Mouse (Mus musculus): ENCODE results near the gene Ptprm.

Ptprm gene

GRCm38 (mm10) chr17:67345157-67345556, 9.1 kb downstream of the Ptprm start:
- no peak for DNase-seq (ENCODE audit: low spot score)

GRCm38 (mm10) chr17:67343471-67343870, 10.8 kb downstream of the Ptprm start:
- no peak for DNase-seq (ENCODE audit: low spot score)

GRCm38 (mm10) chr17:67343006-67343405, 11.3 kb downstream of the Ptprm start:
- DNase-seq (ENCODE audit: low spot score): no peak

DNA sequence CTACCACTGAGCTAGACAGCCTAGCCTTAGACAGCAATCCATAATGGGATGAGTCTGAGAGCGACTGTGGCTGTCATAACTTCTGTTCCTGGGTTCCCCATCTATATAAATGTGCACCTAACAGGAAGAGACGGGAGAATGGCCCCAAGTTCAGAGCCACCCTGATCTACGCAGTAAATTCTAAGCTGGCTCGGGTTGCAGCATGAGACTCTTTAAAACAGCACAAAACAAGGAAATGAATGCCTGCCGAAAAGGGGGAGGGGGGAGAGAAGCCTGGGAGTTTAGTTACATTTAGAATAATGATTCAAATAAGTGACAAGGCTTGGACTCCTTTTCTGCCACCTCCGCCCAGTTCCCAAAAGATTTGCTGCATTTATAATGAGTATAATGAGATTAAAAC, 13.9 kb downstream of the Ptprm start:
- DNase-seq (ENCODE audit: low spot score): no peak

GRCm38 (mm10) chr17:67339569-67339968, 14.7 kb downstream of the Ptprm start:
- no peak for DNase-seq (ENCODE audit: low spot score)

GRCm38 (mm10) chr17:67334310-67334709, 19.9 kb downstream of the Ptprm start:
- no peak for DNase-seq (ENCODE audit: low spot score)

- DNase-seq (ENCODE audit: low spot score): no peak
These were observed 24.8 kb downstream of the Ptprm start for GRCm38 (mm10) chr17:67329435-67329834.

DNA sequence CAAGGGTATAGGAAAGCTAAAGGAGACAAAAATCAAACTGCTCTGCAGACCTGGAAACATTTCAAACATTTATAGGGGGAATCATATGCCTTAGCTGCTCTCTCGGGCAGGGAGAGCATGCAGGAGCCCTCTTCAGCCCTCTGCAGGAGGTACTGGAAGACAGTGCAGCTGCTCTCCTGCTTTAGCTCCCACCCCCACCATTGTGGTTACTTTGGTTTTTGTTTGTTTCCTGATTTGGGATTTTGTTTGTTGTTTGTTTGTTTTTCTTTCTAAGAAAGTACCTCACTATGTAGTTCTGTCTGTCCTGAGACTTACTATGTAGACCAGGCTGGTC, 29.8 kb downstream of the Ptprm start:
- no peak for DNase-seq (ENCODE audit: low spot score)

- DNase-seq (ENCODE audit: low spot score): no peak
These were observed 30.3 kb downstream of the Ptprm start for GRCm38 (mm10) chr17:67323777-67324498.

DNA sequence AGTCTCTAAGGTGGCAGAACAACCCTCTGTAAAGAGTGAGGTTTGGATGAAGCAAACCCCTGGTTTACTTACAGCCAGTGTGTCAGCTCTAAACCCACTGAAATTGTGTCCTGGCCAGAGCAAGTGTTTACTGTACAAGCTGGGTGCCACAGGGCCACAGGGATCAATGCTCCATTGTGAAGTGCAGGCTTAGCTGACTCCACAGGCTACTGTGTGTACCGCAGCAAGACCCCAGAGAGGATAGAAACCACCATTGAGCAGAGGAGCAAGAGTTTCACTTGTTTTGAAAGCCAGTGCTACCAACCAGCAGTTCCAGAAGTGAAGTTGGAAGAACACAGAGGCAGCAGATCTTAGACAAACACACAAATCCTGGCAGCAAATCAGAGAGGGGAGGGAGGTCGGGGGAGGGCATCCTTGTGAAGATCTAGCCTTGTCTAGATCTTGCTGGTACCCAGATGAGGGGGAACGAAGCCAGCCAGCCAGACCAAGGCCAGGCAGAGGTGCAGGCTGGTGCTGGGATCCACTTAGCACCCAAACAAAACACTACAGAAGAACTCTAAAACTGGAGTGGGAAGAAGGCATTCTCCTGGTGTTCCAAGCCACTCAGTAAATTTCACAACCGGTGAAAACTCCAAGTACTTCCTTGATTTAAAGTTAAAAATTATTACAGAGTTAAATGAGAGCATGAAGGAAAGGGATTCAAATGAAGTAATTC, 39.6 kb downstream of the Ptprm start:
- DNase-seq (ENCODE audit: low spot score): no peak

- no peak for DNase-seq (ENCODE audit: low spot score)
These were observed 45.8 kb downstream of the Ptprm start for GRCm38 (mm10) chr17:67308421-67308820.

- DNase-seq (ENCODE audit: low spot score): no peak
These were observed 48.0 kb downstream of the Ptprm start for GRCm38 (mm10) chr17:67306066-67306845.

DNA sequence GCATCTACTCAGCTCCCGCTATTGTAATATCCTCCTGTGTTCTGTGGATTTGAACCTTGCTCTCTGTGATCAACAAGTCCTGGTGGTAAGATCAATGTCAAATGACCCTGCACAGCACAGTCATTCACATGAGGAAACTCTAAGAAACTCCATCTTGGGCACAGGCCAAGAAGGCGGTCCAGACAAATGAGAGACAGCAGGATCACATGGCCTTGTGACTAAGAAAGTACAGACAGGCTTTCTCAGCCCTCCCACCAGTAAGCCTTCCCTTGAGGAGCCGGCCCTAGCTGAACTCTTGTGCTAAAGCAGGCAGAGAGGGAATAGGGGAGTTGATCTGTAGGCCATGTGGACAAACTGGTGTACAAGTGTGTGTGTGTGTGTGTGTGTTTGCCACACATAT, 49.4 kb downstream of the Ptprm start:
- DNase-seq (ENCODE audit: low spot score): no peak

DNA sequence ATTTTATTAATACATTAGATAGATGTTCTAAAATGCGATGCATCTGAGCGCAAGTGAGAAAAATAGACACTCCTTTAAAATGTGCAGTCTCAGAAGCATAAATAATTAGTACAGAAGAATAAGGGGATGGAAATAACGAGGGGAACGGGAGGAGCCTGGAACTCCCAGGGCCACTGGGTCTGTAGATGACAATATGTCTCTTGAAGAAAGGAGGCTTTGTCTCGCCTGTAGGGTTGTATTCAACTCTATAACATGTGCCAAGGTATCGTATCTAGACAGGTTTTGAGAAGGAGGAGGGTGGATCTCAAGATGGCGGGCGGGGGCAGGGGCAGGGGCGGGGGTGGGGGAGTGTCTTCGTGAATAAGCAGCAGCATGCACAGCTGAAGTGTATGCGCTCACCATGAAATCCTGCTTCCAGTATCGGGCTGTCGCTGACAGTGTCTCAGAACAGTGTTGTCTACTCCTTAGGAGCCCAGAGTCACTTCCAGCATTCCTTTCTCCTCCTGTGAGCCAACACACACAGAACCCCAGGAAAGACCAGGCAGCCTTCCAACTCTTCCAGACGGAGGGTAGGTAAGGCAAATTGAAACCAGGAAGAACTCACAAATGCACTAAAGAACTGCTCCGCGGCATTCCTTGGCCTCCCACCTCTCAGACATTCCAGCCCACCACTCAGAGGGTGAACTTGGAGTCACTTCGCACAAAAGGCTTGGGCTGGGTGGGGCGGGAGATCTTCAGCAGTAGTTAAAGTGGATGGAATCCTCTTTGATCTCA, 50.7 kb downstream of the Ptprm start:
- DNase-seq (ENCODE audit: low spot score): no peak

DNA sequence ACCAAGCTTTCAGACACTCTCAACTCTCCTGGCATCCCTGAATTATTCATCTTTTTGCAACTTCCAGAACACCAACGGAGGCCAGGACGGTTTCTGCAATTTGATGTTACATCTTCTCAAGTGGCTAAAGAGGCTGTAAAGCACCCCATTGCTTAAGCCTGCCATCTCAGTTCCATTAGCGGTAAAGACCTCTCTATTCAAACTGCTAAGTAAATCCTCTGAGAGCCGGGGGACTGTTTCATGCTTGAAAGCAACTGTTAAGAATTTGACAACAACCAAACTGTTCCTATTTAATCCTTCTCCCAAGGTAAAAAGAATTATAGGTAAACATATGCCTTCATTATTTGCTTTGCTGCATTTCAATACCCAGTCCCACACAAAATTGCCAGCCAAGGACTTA, 51.7 kb downstream of the Ptprm start:
- no peak for DNase-seq (ENCODE audit: low spot score)

DNA sequence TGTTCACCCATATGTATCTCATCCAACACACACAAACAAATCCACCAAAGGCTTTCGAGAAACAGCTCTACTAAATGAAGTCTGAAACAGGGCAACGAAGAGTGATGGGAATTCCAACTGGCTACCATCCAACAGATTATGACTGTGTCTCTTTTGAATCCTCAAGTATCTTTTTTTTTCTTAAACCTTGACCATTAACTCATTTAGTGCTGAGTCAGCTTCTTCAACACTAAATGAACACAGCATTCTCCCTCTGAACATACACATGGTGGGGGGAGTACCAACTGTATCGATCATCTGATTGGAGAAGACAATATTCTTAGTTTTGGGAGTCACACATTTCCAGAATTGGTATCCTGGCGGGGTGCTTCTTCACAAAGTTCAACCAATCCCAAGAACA, 52.2 kb downstream of the Ptprm start:
- DNase-seq (ENCODE audit: low spot score): no peak

DNA sequence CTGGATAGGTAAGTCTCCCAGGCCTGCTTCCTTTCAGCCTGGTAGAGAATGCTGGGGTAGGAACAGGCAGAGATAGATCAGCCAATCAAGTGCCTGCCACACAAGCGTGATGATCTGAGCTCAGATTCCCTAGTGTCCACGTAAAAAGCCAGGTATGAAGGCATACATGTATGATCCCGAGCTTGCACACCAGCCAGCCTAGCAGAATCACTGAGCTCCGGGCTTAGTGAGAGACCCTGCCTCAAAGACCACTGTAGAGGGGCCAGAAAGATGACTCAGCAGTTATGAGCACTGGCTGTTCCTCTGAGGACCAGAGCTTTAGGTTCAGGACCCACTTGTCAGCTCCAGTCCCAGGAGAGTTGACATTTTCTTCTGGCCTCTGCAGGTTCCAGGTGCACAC, 52.9 kb downstream of the Ptprm start:
- DNase-seq (ENCODE audit: low spot score): no peak

GRCm38 (mm10) chr17:67298269-67298798, 55.9 kb downstream of the Ptprm start:
- DNase-seq (ENCODE audit: low spot score): no peak

DNA sequence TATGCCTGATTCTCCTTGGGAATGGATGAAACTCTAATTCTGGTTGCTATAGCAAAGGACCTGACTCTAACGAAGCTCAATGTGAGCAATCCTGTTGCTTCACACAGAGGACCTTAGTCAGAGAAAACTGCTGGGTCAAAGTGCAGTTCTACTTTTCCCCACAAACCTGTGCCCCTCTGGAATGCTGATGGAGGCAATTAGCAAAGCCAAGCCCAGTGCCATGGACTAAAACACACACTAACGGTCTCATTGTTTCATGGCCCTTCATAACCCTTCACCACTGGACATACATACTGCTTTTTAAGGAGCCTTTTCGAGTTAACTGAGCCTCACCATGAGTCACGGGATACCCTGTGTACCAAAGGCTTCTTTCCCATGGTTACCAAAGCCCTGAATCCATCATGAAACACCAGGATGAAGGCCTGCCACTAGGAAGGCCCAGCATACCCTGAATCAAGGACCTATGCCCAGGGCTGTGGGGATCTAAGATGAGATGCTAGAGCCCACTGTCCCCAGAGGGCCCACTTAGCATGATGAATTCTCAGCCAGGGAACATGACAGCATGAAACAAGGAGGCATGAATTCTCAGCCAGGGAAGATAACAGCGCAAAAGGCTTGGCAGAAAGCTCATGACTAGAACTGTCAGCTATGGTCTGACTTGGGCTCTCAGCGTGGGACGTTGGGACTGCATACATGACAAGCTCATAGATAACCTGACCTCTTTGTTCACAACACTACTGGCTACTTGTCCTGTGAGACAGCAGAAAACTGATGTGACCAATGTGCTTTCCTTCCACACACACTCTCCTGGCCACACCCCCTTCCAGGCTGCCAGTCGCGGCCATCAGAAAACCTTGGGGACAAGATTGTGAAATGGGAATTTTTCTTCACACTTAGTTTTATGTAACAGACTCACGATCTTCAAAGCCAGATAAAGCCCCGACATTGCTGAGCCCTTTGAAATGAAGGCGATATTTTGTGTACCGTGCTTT, 57.4 kb downstream of the Ptprm start:
- no peak for DNase-seq (ENCODE audit: low spot score)

GRCm38 (mm10) chr17:67290662-67291240, 63.5 kb downstream of the Ptprm start:
- no peak for DNase-seq (ENCODE audit: low spot score)
